Mouse (Mus musculus) brain, embryonic 14.5 days (tissue): ENCODE measurements at regions not wholly inside any gene's neighbourhood (a gene's known extent, or its start where the extent isn't known, plus 50 kb on each side); places are given as distances from the start of the nearest gene placed in this dataset.

Experiments used
- CTCF ChIP-seq: fragments of 200-500 bp; IDR thresholded peaks from 2 replicates; pipeline ENCODE4 v1.5.1; 2012; ENCODE audit warnings: inconsistent platforms, mild to moderate bottlenecking, moderate library complexity, borderline replicate concordance; ENCODE audit not compliant: insufficient read depth, insufficient read length; ENCODE audit errors: extremely low read depth
- POLR2A ChIP-seq: fragments of 200-500 bp; IDR thresholded peaks from 2 replicates; pipeline ENCODE4 v1.6.1; 2012; ENCODE audit warnings: mild to moderate bottlenecking, inconsistent platforms, borderline replicate concordance; ENCODE audit not compliant: poor library complexity, insufficient read depth, insufficient read length, severe bottlenecking; ENCODE audit errors: extremely low read depth

- no peak for TF ChIP-seq CTCF
- TF ChIP-seq POLR2A = no peak
These were observed 291.1 kb downstream of the Vps13c start for GRCm38 (mm10) chr9:68131263-68131662.
